Mouse (Mus musculus): ENCODE data around the gene Tcp10a. TPM values are rescaled to one million over a fixed set of nuclear protein-coding genes. Genes with fewer than 3 reads are reported as not detected.
"Not testable (repeated sequence)": the region's sequence is repeated elsewhere in the genome, so short reads cannot be mapped to it uniquely, and the experiment has no call there.

The Tcp10a gene
- polyA plus RNA-seq (2012; ENCODE audit: insufficient read depth, insufficient read length, low replicate concordance, missing spikeins), result not detected in 2 replicates

GRCm38 (mm10) chr17:7324346-7324745 lies at the start of gene Tcp10a:
Gene Tcp10a, plus strand, starts transcription at chr17:7324646.
- not testable (repeated sequence) for H3K4me1 ChIP-seq (ENCODE audit: control insufficient read depth, insufficient read depth, low read length); H3K27ac ChIP-seq (ENCODE audit: insufficient read depth, low read depth, low read length); H3K4me3 ChIP-seq (ENCODE audit: insufficient read depth, low read depth, low read length)
- 98% methylated on average over 4 of the region's 5 CpGs for WGBS

- Histone ChIP-seq H3K4me1 (ENCODE audit: control insufficient read depth, insufficient read depth, low read length) (peaks cover 2% of the 10 kb centered on the region; the same call in 1 of the 2 replicates), H3K4me3 (ENCODE audit: insufficient read depth, low read depth, low read length) (no peak overlapping the region), H3K27ac (ENCODE audit: insufficient read depth, low read depth, low read length) (no peak overlapping the region)
- WGBS, result 82% methylated on average over 15 of the region's 15 CpGs
- TF ChIP-seq CTCF (IDR thresholded peaks at IDR 0.05; ENCODE audit: insufficient read depth, low read depth, low read length), result no peak
- no peak for TF ChIP-seq POLR2A (IDR thresholded peaks at IDR 0.05; ENCODE audit: insufficient read depth, low read depth, low read length)
Measured at GRCm38 (mm10) chr17:7278702-7279242, 45.7 kb upstream of the Tcp10a start.

GRCm38 (mm10) chr17:7279251-7279650 lies 45.2 kb upstream of the Tcp10a start:
- 89% methylated on average over 9 of the region's 9 CpGs for WGBS
- H3K4me3 ChIP-seq (ENCODE audit: insufficient read depth, low read depth, low read length), result no peak overlapping the region
- H3K27ac ChIP-seq (ENCODE audit: insufficient read depth, low read depth, low read length), result no peak overlapping the region
- H3K4me1 ChIP-seq (ENCODE audit: control insufficient read depth, insufficient read depth, low read length), result no peaks in the 10 kb centered on the region
- TF ChIP-seq CTCF (IDR thresholded peaks at IDR 0.05; ENCODE audit: insufficient read depth, low read depth, low read length) (no peak), POLR2A (IDR thresholded peaks at IDR 0.05; ENCODE audit: insufficient read depth, low read depth, low read length) (no peak)

GRCm38 (mm10) chr17:7284297-7284910 lies 40.0 kb upstream of the Tcp10a start:
- Histone ChIP-seq H3K27ac (ENCODE audit: insufficient read depth, low read depth, low read length) (no peak overlapping the region), H3K4me1 (ENCODE audit: control insufficient read depth, insufficient read depth, low read length) (peaks cover 7% of the 10 kb centered on the region; the same call in 1 of the 2 replicates), H3K4me3 (ENCODE audit: insufficient read depth, low read depth, low read length) (no peak overlapping the region)
- no peak for TF ChIP-seq POLR2A (IDR thresholded peaks at IDR 0.05; ENCODE audit: insufficient read depth, low read depth, low read length)
- TF ChIP-seq CTCF (IDR thresholded peaks at IDR 0.05; ENCODE audit: insufficient read depth, low read depth, low read length), result no peak
- 66% methylated on average over 8 of the region's 8 CpGs for WGBS

GRCm38 (mm10) chr17:7285292-7285691 lies 39.2 kb upstream of the Tcp10a start:
- TF ChIP-seq CTCF (IDR thresholded peaks at IDR 0.05; ENCODE audit: insufficient read depth, low read depth, low read length) (no peak), POLR2A (IDR thresholded peaks at IDR 0.05; ENCODE audit: insufficient read depth, low read depth, low read length) (no peak)
- Histone ChIP-seq H3K4me3 (ENCODE audit: insufficient read depth, low read depth, low read length) (no peak overlapping the region), H3K27ac (ENCODE audit: insufficient read depth, low read depth, low read length) (no peak overlapping the region), H3K4me1 (ENCODE audit: control insufficient read depth, insufficient read depth, low read length) (peaks cover 7% of the 10 kb centered on the region; the same call in 1 of the 2 replicates)
- 85% methylated on average over 12 of the region's 12 CpGs for WGBS

GRCm38 (mm10) chr17:7286422-7287050 lies 37.9 kb upstream of the Tcp10a start:
- TF ChIP-seq CTCF (IDR thresholded peaks at IDR 0.05; ENCODE audit: insufficient read depth, low read depth, low read length), result no peak
- TF ChIP-seq POLR2A (IDR thresholded peaks at IDR 0.05; ENCODE audit: insufficient read depth, low read depth, low read length), result no peak
- Histone ChIP-seq H3K4me3 (ENCODE audit: insufficient read depth, low read depth, low read length) (no peak overlapping the region), H3K4me1 (ENCODE audit: control insufficient read depth, insufficient read depth, low read length) (peaks cover 7% of the 10 kb centered on the region; the same call in 1 of the 2 replicates), H3K27ac (ENCODE audit: insufficient read depth, low read depth, low read length) (no peak overlapping the region)
- 61% methylated on average over 12 of the region's 12 CpGs for WGBS

GRCm38 (mm10) chr17:7292012-7292684 lies 32.3 kb upstream of the Tcp10a start:
- TF ChIP-seq POLR2A (IDR thresholded peaks at IDR 0.05; ENCODE audit: insufficient read depth, low read depth, low read length), result no peak
- no peak for TF ChIP-seq CTCF (IDR thresholded peaks at IDR 0.05; ENCODE audit: insufficient read depth, low read depth, low read length)
- Histone ChIP-seq H3K4me1 (ENCODE audit: control insufficient read depth, insufficient read depth, low read length) (peaks cover under 1% of the 10 kb centered on the region; the same call in 1 of the 2 replicates), H3K4me3 (ENCODE audit: insufficient read depth, low read depth, low read length) (no peak overlapping the region), H3K27ac (ENCODE audit: insufficient read depth, low read depth, low read length) (no peak overlapping the region)
- WGBS, result 66% methylated on average over 11 of the region's 11 CpGs

GRCm38 (mm10) chr17:7306278-7307196 lies 17.9 kb upstream of the Tcp10a start:
- WGBS, result 58% methylated on average over 8 of the region's 8 CpGs
- H3K4me1 ChIP-seq (ENCODE audit: control insufficient read depth, insufficient read depth, low read length); H3K4me3 ChIP-seq (ENCODE audit: insufficient read depth, low read depth, low read length); H3K27ac ChIP-seq (ENCODE audit: insufficient read depth, low read depth, low read length): not testable (repeated sequence)

GRCm38 (mm10) chr17:7315693-7316382 lies 8.6 kb upstream of the Tcp10a start:
- 72% methylated on average over 7 of the region's 8 CpGs for WGBS
- not testable (repeated sequence) for H3K27ac ChIP-seq (ENCODE audit: insufficient read depth, low read depth, low read length); H3K4me1 ChIP-seq (ENCODE audit: control insufficient read depth, insufficient read depth, low read length); H3K4me3 ChIP-seq (ENCODE audit: insufficient read depth, low read depth, low read length)

- not testable (repeated sequence) for H3K27ac ChIP-seq (ENCODE audit: insufficient read depth, low read depth, low read length); H3K4me3 ChIP-seq (ENCODE audit: insufficient read depth, low read depth, low read length); H3K4me1 ChIP-seq (ENCODE audit: control insufficient read depth, insufficient read depth, low read length)
- 94% methylated on average over 6 of the region's 6 CpGs for WGBS
Measured at GRCm38 (mm10) chr17:7319789-7320188, 4.7 kb upstream of the Tcp10a start.

- H3K4me3 ChIP-seq (ENCODE audit: insufficient read depth, low read depth, low read length); H3K27ac ChIP-seq (ENCODE audit: insufficient read depth, low read depth, low read length); H3K4me1 ChIP-seq (ENCODE audit: control insufficient read depth, insufficient read depth, low read length): not testable (repeated sequence)
- 95% methylated on average over 5 of the region's 8 CpGs for WGBS
Measured at GRCm38 (mm10) chr17:7326415-7326814, 2.0 kb downstream of the Tcp10a start.

GRCm38 (mm10) chr17:7332745-7333144 lies 8.3 kb downstream of the Tcp10a start:
- H3K4me1 ChIP-seq (ENCODE audit: control insufficient read depth, insufficient read depth, low read length); H3K27ac ChIP-seq (ENCODE audit: insufficient read depth, low read depth, low read length); H3K4me3 ChIP-seq (ENCODE audit: insufficient read depth, low read depth, low read length): not testable (repeated sequence)
- 85% methylated on average over 4 of the region's 5 CpGs for WGBS

Measured in olfactory bulb, adult 2 months (tissue).